In genomic region chr5:64232872-64233271, GRCm38 (mm10) we compare ENCODE assay signal across 24 mouse cellular contexts.
DNase-seq lines count a peak whose midpoint lies in the region; ATAC-seq and TF ChIP-seq lines count a peak whose summit lies in the region.
"Had no signal": no experiment of that assay in that cellular context is flagged by ENCODE, and none has a peak within 500 bp of the region (broad histone marks: within the 10 kb centered on the region; RNA-seq: fewer than 3 reads in every experiment).

No protein-coding gene starts in this region.

- intact Hi-C loops in left cerebral cortex, adult 2 months (cut with DNase I): no loop called here

- ATAC-seq in intestine, embryonic 14.5 days (replicated peaks; ENCODE audit: low FRiP score, low TSS enrichment, low read depth): no peak
- peak; percentile 56 for ATAC-seq in intestine, postnatal 0 days
- no peak for ATAC-seq in stomach, embryonic 15.5 days (ENCODE audit: insufficient read depth, low FRiP score, low read depth)
- ATAC-seq in midbrain, embryonic 13.5 days: no peak
- no peak for ATAC-seq in forebrain, embryonic 15.5 days (replicated peaks)
- ATAC-seq: activated CD4-positive, CD25-positive, alpha-beta regulatory T cell, adult 4 months; forebrain, embryonic 14.5 days; hindbrain, postnatal 0 days had no signal

- WGBS in intestine, embryonic 14.5 days: 65% methylated on average over 9 of the region's 9 CpGs
- WGBS in intestine, postnatal 0 days: 40% methylated on average over 9 of the region's 9 CpGs
- WGBS in stomach, embryonic 15.5 days: 47% methylated on average over 9 of the region's 9 CpGs
- WGBS in midbrain, embryonic 13.5 days: 85% methylated on average over 9 of the region's 9 CpGs
- WGBS in forebrain, embryonic 15.5 days: 81% methylated on average over 9 of the region's 9 CpGs

- H3K4me1 ChIP-seq in intestine, embryonic 14.5 days (replicated peaks; ENCODE audit: control insufficient read depth, insufficient read depth, low read length): peaks cover 38% of the 10 kb centered on the region
- peaks cover 25% of the 10 kb centered on the region for H3K4me1 ChIP-seq in intestine, postnatal 0 days (replicated peaks; ENCODE audit: control insufficient read depth, insufficient read depth, low read length)
- 0 out of 2 replicates have a peak, but pooled peaks cover 15% of the 10 kb centered on the region for H3K4me1 ChIP-seq in stomach, embryonic 15.5 days
- H3K4me1 ChIP-seq in midbrain, embryonic 13.5 days (replicated peaks): peaks cover 14% of the 10 kb centered on the region
- peaks cover 9% of the 10 kb centered on the region for H3K4me1 ChIP-seq in forebrain, embryonic 15.5 days

- H3K27ac ChIP-seq in intestine, embryonic 14.5 days (ENCODE audit: low read depth): no peak overlapping the region
- H3K27ac ChIP-seq in intestine, postnatal 0 days (ENCODE audit: low read depth, low read length): peak overlapping the region; percentile 81
- 0 out of 2 replicates have a peak overlapping the region, but pooled peaks have one; percentile 6 for H3K27ac ChIP-seq in stomach, embryonic 15.5 days
- no peak overlapping the region for H3K27ac ChIP-seq in left cerebral cortex, adult 2 months
- H3K27ac ChIP-seq in midbrain, embryonic 13.5 days: no peak overlapping the region
- no peak overlapping the region for H3K27ac ChIP-seq in forebrain, embryonic 15.5 days (replicated peaks)
- H3K27ac ChIP-seq: embryonic facial prominence, embryonic 12.5 days; embryonic facial prominence, embryonic 15.5 days; heart, embryonic 13.5 days; hindbrain, embryonic 14.5 days; hindbrain, postnatal 0 days had no signal

- H3K36me3 ChIP-seq in intestine, embryonic 14.5 days (ENCODE audit: control insufficient read depth, insufficient read depth, low read length): no peaks in the 10 kb centered on the region
- no peaks in the 10 kb centered on the region for H3K36me3 ChIP-seq in intestine, postnatal 0 days (ENCODE audit: control insufficient read depth, insufficient read depth)
- H3K36me3 ChIP-seq in stomach, embryonic 15.5 days: no peaks in the 10 kb centered on the region
- H3K36me3 ChIP-seq in midbrain, embryonic 13.5 days: no peaks in the 10 kb centered on the region
- H3K36me3 ChIP-seq in forebrain, embryonic 15.5 days: no peaks in the 10 kb centered on the region
- H3K36me3 ChIP-seq: embryonic facial prominence, embryonic 12.5 days; embryonic facial prominence, embryonic 15.5 days; heart, embryonic 13.5 days had no signal

- DNase-seq in A20 (ENCODE audit: low read depth, low spot score): peak; percentile 64
- DNase-seq in intestine, embryonic 14.5 days (ENCODE audit: low spot score): no peak
- no peak for DNase-seq in left cerebral cortex, adult 2 months (ENCODE audit: extremely low spot score in 1 of 2, low spot score in 2 of 2)
- DNase-seq in frontal cortex, postnatal 36 days (ENCODE audit: low spot score in 2 of 2): no peak
- DNase-seq: adrenal gland, adult 8-10 months; adrenal gland, postnatal 25 days; cerebellum, adult 11-12 months; cerebellum, adult 8-10 months; cerebellum, postnatal 14 days; gastrocnemius, postnatal 14 days; heart, adult 18-20 months; heart, postnatal 14 days; heart, postnatal 4 days had no signal

- no peak for TF ChIP-seq CTCF in intestine, postnatal 0 days (IDR thresholded peaks at IDR 0.05; ENCODE audit: low read depth)
- no peak for TF ChIP-seq CTCF in left cerebral cortex, adult 2 months (IDR thresholded peaks at IDR 0.05)

- no peak overlapping the region for H3K9ac ChIP-seq in intestine, embryonic 14.5 days (ENCODE audit: low read length)
- no peak overlapping the region for H3K9ac ChIP-seq in intestine, postnatal 0 days (ENCODE audit: low read depth, low read length)
- H3K9ac ChIP-seq in stomach, embryonic 15.5 days: no peak overlapping the region
- no peak overlapping the region for H3K9ac ChIP-seq in midbrain, embryonic 13.5 days (replicated peaks)
- no peak overlapping the region for H3K9ac ChIP-seq in forebrain, embryonic 15.5 days (replicated peaks)
- H3K9ac ChIP-seq: embryonic facial prominence, embryonic 12.5 days; embryonic facial prominence, embryonic 15.5 days; heart, embryonic 13.5 days; hindbrain, embryonic 14.5 days had no signal

- no peaks in the 10 kb centered on the region for H3K27me3 ChIP-seq in intestine, embryonic 14.5 days (replicated peaks; ENCODE audit: control insufficient read depth, insufficient read depth, low read length)
- no peaks in the 10 kb centered on the region for H3K27me3 ChIP-seq in intestine, postnatal 0 days (replicated peaks; ENCODE audit: control insufficient read depth, insufficient read depth, low read length)
- H3K27me3 ChIP-seq in stomach, embryonic 15.5 days (replicated peaks): no peaks in the 10 kb centered on the region
- no peaks in the 10 kb centered on the region for H3K27me3 ChIP-seq in midbrain, embryonic 13.5 days
- no peaks in the 10 kb centered on the region for H3K27me3 ChIP-seq in forebrain, embryonic 15.5 days
- H3K27me3 ChIP-seq: embryonic facial prominence, embryonic 12.5 days; embryonic facial prominence, embryonic 15.5 days; heart, embryonic 13.5 days had no signal

- no peak overlapping the region for H3K4me3 ChIP-seq in intestine, embryonic 14.5 days (ENCODE audit: low read depth, low read length)
- no peak overlapping the region for H3K4me3 ChIP-seq in intestine, postnatal 0 days (ENCODE audit: low read depth, low read length)
- no peak overlapping the region for H3K4me3 ChIP-seq in stomach, embryonic 15.5 days (replicated peaks)
- H3K4me3 ChIP-seq in left cerebral cortex, adult 2 months: no peak overlapping the region
- H3K4me3 ChIP-seq in midbrain, embryonic 13.5 days (replicated peaks): no peak overlapping the region
- H3K4me3 ChIP-seq in forebrain, embryonic 15.5 days: no peak overlapping the region
- H3K4me3 ChIP-seq: embryonic facial prominence, embryonic 12.5 days; embryonic facial prominence, embryonic 15.5 days; heart, embryonic 13.5 days had no signal

- no peaks in the 10 kb centered on the region for H3K9me3 ChIP-seq in intestine, embryonic 14.5 days (ENCODE audit: control insufficient read depth, low read length)
- H3K9me3 ChIP-seq in intestine, postnatal 0 days (ENCODE audit: control insufficient read depth): no peaks in the 10 kb centered on the region
- no peaks in the 10 kb centered on the region for H3K9me3 ChIP-seq in stomach, embryonic 15.5 days
- H3K9me3 ChIP-seq in midbrain, embryonic 13.5 days: no peaks in the 10 kb centered on the region
- H3K9me3 ChIP-seq in forebrain, embryonic 15.5 days: no peaks in the 10 kb centered on the region
- H3K9me3 ChIP-seq: embryonic facial prominence, embryonic 12.5 days; embryonic facial prominence, embryonic 15.5 days; heart, embryonic 13.5 days had no signal

- H3K4me2 ChIP-seq in intestine, embryonic 14.5 days (ENCODE audit: low read length): 0 out of 2 replicates have a peak overlapping the region, but pooled peaks have one; percentile 1
- peak overlapping the region; percentile 94 for H3K4me2 ChIP-seq in intestine, postnatal 0 days (replicated peaks; ENCODE audit: low read depth)
- H3K4me2 ChIP-seq in stomach, embryonic 15.5 days: no peak overlapping the region; the same call in 1 of the 2 replicates
- H3K4me2 ChIP-seq in midbrain, embryonic 13.5 days (replicated peaks): no peak overlapping the region
- no peak overlapping the region for H3K4me2 ChIP-seq in forebrain, embryonic 15.5 days (replicated peaks)
- H3K4me2 ChIP-seq: embryonic facial prominence, embryonic 12.5 days; embryonic facial prominence, embryonic 15.5 days; heart, embryonic 13.5 days; hindbrain, embryonic 14.5 days had no signal

Comparison
In these comparisons a context has a peak if more than half of its experiments do, and no peak if none do; other contexts are left out.
1. H3K27ac ChIP-seq: peak in intestine, postnatal 0 days (single experiment) and stomach, embryonic 15.5 days (single experiment); none in intestine, embryonic 14.5 days (single experiment), left cerebral cortex, adult 2 months (single experiment), midbrain, embryonic 13.5 days (single experiment) and forebrain, embryonic 15.5 days (single experiment).
2. H3K4me2 ChIP-seq: peak in intestine, embryonic 14.5 days (single experiment) and intestine, postnatal 0 days (single experiment); none in stomach, embryonic 15.5 days (single experiment), midbrain, embryonic 13.5 days (single experiment) and forebrain, embryonic 15.5 days (single experiment).